Mouse (Mus musculus) G1E (cell line): ENCODE data around the gene Tnfrsf21. TPM values are rescaled to one million over a fixed set of nuclear protein-coding genes. Genes with fewer than 3 reads are reported as not detected.

ENCODE experiments used
- ATAC-seq: 2 replicates; pipeline ENCODE4 v1.8.0; 2016; ENCODE audit warnings: mild to moderate bottlenecking; ENCODE audit not compliant: insufficient number of reproducible peaks, poor library complexity, low FRiP score, severe bottlenecking; ENCODE audit errors: extremely low read depth
- DNase-seq: peaks from one replicate; pipeline ENCODE4 v3.0.0; 2012; ENCODE audit warnings: low spot score
- H3K27me3 ChIP-seq: 2 replicates; pipeline ENCODE4 v1.6.1; 2012; ENCODE audit warnings: mild to moderate bottlenecking, low read length, inconsistent platforms; ENCODE audit not compliant: insufficient read depth
- H3K36me3 ChIP-seq: replicated peaks from 2 replicates; pipeline ENCODE3; 2012; ENCODE audit warnings: mild to moderate bottlenecking, inconsistent platforms
- H3K4me1 ChIP-seq: 2 replicates; pipeline ENCODE4 v1.6.1; 2012; ENCODE audit warnings: low read depth, low read length, inconsistent platforms, mixed read lengths; ENCODE audit not compliant: insufficient read depth
- H3K4me3 ChIP-seq: 2 replicates; pipeline ENCODE4 v1.5.1; 2012; ENCODE audit warnings: low read depth, mild to moderate bottlenecking, inconsistent platforms, low read length, moderate library complexity, mixed read lengths
- H3K9me3 ChIP-seq: replicated peaks from 2 replicates; pipeline ENCODE4 v1.6.1; 2012; ENCODE audit warnings: inconsistent platforms
- CTCF ChIP-seq: IDR thresholded peaks from 2 replicates; pipeline ENCODE4 v1.5.1; 2012; ENCODE audit warnings: low read depth, low read length, inconsistent platforms, mixed read lengths
- GATA1 ChIP-seq: IDR thresholded peaks from 2 replicates; pipeline ENCODE4 v1.6.1; 2012; ENCODE audit warnings: borderline replicate concordance, low read length, inconsistent platforms, mixed read lengths
- GATA2 ChIP-seq: IDR thresholded peaks from 2 replicates; pipeline ENCODE4 v1.6.1; 2012; ENCODE audit warnings: low read depth, low read length, inconsistent platforms, borderline replicate concordance
- POLR2AphosphoS5 ChIP-seq: IDR thresholded peaks from 2 replicates; pipeline ENCODE4 v1.6.1; 2012; ENCODE audit warnings: low read depth, low read length, inconsistent platforms; ENCODE audit not compliant: insufficient replicate concordance
- TAL1 ChIP-seq: conservative IDR thresholded peaks from 2 replicates; pipeline ENCODE4 v1.6.1; 2012; ENCODE audit warnings: low read depth, low read length, inconsistent platforms, mixed read lengths
- polyA plus RNA-seq: library from polyadenylated mRNA; stranded (reverse); fragments of >175 nt; gene quantifications from 2 replicates; pipeline ENCODE4 v1.2.3, GENCODE M21; 2012
- total RNA-seq, 2 experiments: library from RNA; stranded (forward) in 1 of 2; stranded (reverse) in 1 of 2; fragments of 200-1000 nt in 1 of 2; fragments of >200 nt in 1 of 2; fragmentation: Nextera tagmentation in 1 of 2; gene quantifications; 2 replicates each; pipeline ENCODE4 v1.2.3; 2014 to 2017

The Tnfrsf21 gene
- total and polyA plus RNA-seq, 3 experiments: not detected

DNA sequence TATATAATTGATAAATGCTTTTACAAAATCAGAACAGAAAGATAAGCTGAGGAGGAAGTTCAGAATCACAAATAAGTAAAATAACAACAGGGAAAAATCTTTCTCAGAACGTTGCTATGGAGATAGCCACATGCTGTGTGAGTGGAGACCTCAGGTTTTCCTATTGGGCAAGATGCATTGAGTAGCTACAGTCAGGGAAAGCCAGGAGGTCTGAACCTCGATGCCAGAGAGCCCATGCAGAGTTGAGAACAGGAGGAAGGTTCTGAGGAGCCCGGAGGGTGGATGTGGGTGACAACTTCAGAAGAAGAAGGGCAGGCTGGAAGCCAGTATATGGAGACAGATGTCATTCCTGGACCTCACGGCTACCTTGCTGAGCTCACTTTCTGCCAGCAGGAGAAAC lies 120.4 kb downstream of the Tnfrsf21 start:
- H3K4me3 ChIP-seq: no peak overlapping the region
- no peak for DNase-seq
- H3K36me3 ChIP-seq: no peaks in the 10 kb centered on the region
- H3K4me1 ChIP-seq: no peaks in the 10 kb centered on the region
- ATAC-seq: no peak
- no peaks in the 10 kb centered on the region for H3K27me3 ChIP-seq
- peaks cover 42% of the 10 kb centered on the region for H3K9me3 ChIP-seq
- no peak for TF ChIP-seq TAL1
- TF ChIP-seq POLR2AphosphoS5: no peak
- TF ChIP-seq GATA2: no peak
- TF ChIP-seq GATA1: no peak
- no peak for TF ChIP-seq CTCF

DNA sequence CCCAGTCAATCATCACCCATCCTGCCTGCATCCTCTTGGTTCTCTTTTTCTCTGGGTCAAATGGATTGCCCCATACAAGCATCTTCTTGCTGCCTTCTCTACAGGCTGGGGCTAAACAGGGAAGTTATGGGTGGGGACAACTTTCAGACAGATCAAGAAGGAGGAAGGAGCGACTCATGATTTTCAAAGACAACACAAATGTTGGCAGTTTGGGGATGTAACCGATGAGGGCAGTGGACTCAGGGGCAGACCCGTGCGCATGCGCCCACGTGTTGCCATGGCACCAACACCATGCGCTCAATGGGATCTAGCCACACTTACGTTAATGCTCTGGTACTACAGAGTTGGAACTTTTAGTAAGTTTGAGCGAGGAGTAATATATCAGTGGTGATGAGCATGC lies 121.5 kb downstream of the Tnfrsf21 start:
- TF ChIP-seq TAL1 (no peak), GATA1 (no peak), GATA2 (no peak), CTCF (no peak), POLR2AphosphoS5 (no peak)
- H3K4me1 ChIP-seq: no peaks in the 10 kb centered on the region
- no peak for DNase-seq

DNA sequence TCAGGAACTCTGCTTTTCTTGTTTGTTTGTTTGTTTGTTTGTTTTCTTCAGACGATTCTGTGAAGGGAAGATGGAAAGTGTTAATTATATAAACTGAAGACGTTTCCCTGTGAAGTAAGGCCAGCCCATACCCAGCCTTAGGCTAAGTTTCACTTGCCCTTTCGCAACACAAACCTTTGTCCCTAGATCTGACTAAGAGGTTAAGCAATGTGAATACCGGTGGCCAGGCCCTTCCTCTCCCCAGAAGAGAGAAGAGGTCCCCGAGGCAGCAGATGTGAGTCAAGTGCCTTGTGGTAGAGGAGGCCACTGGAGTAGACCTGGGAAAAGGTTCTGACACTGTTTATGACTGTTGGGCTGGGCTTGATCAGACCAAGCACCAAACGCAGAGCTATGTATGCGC lies 122.0 kb downstream of the Tnfrsf21 start:
- DNase-seq (no peak), ATAC-seq (no peak)
- no peak for TF ChIP-seq GATA2
- TF ChIP-seq TAL1: no peak
- no peak for TF ChIP-seq GATA1
- no peak for TF ChIP-seq POLR2AphosphoS5
- no peak for TF ChIP-seq CTCF
- Histone ChIP-seq H3K36me3 (no peaks in the 10 kb centered on the region), H3K4me3 (no peak overlapping the region), H3K27me3 (no peaks in the 10 kb centered on the region), H3K4me1 (no peaks in the 10 kb centered on the region), H3K9me3 (peaks cover 45% of the 10 kb centered on the region)

More for the DNA sequence above, 121.5 kb downstream of the Tnfrsf21 start:
- Histone ChIP-seq H3K9me3 (peaks cover 45% of the 10 kb centered on the region), H3K27me3 (no peaks in the 10 kb centered on the region), H3K36me3 (no peaks in the 10 kb centered on the region), H3K4me3 (no peak overlapping the region)
- ATAC-seq: no peak

Other genes starting within 250 kb of the Tnfrsf21 start
- 35.9 and 41.0 TPM in 2 replicates for gene Cd2ap, start 139.9 kb upstream of the Tnfrsf21 start, total RNA-seq (2014; fragmentation: Nextera tagmentation)
- 19.6 and 24.2 TPM in 2 replicates for gene Cd2ap, start 139.9 kb upstream of the Tnfrsf21 start, total RNA-seq (2017)
- 8.1 and 10.0 TPM in 2 replicates for gene Cd2ap, start 139.9 kb upstream of the Tnfrsf21 start, polyA plus RNA-seq